Mouse (Mus musculus): Measurements from ENCODE around the gene Gtf2e1.

Gene Gtf2e1

DNA sequence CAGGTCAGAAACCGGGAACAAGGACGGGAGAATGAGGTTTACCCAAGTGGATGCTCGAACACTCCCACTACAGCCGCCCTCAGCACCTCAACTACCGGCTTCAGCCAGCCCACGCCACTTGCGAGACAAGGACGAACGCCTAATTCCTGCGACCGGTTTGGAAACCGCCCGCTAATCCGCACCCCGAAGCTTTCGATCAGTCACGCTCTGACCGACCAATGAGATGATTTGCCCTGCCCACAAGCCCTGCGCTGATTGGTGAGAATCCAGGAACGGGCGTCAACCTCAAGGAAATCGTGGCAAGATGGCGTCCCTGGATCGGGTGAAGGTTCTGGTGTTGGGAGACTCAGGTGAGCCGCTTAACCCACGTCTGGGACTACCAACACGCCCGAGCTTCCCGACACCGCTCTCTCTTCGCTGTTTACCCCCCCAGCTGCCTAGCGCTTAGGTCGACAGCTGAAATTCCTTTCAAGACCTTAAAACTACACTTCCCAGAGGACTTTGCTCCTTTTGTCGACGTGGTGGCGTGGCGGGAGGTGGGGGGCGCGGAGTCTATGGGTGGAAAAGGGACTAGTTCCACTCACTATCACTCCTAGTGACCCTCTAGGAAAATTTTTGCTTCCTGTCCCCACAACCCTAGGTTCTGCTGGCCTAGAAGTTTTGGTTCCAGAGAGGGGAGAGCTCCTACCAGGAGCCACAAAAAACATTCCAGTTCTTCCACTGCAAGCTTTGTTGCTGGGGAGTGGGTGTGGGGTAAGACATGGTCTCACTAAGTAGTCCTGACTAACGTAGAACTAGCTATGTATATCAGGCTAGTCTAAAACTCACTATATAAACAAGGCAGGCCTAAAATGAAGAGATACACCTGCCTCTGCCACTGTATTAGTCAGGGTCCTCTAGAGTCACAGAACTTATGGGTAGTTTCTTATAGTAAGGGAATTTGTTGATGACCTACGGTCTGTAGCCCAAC lies at the start of gene Gtf2e1, which contains the start of gene Rabl3:
Gene Gtf2e1, minus strand, starts transcription at position 179 of the 970 bp plus-strand sequence.
Gene Rabl3, plus strand, starts transcription at position 275 of the 970 bp plus-strand sequence.
- DNase-seq (ENCODE audit: low spot score in 2 of 2) = peak; percentile 99 to 100

DNA sequence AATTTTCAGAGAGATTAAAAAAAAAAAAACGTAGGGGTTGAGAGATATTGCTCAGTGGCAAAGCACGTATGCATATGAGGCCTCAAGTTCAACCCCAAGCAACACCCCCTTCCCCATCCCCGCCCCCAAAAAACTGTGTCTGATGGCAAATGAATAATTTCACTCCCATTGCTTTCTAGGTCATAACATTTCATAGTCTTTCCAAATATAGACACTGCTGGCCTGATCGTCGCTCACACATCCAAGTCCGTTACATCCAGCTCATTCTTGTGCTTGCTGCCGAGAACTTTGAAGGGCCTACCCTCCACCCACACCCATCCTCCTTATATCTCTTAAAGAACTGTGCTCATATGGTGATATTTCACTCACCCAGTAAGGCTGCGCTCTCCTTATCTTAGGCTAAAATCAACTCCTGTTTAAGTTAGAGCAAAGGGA lies 45.6 kb upstream of the Gtf2e1 start:
- peak in 1 of 2 experiments; percentile 48 for DNase-seq (ENCODE audit: low spot score in 2 of 2)

DNA sequence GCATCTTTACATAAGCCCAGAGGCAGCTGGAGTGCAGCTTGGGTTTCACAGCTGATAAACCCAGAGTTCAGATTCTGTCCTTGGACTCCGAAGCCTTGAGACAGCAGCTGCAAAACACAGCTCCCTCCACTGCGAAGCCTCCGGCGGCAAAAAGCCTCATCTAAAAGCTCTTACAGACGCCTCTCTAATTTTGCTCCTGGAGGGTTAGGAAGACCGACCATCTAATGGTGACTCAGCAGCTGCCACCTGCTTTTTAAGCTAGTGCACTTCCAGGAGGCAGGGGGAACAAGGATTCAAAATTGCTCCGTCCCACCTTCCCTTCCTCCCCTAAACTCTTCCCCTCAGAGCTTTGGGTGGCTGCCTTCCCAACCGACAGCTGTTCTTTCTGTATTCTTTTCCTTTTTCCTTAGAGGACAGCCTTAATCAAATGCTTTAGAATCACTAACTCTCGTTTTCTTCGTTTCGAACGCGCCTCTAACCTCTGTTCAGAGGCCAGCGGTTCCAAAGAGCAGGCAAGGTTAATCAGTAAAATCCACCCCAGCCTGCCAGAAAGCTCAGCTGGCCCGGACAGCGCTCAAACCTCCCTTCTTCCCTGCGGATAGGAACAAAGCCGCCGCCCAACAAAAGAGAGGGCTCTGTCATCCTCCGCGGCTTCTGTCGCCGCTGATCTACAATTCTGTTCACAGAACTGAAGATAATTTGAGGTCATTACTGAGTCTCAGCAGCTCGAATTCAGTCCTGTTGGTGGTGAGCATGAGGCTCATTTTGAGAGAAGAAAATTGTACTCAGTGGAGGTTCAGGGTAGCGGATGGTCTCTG lies 44.8 kb upstream of the Gtf2e1 start:
- peak; percentile 68 to 78 for DNase-seq (ENCODE audit: low spot score in 2 of 2)

DNA sequence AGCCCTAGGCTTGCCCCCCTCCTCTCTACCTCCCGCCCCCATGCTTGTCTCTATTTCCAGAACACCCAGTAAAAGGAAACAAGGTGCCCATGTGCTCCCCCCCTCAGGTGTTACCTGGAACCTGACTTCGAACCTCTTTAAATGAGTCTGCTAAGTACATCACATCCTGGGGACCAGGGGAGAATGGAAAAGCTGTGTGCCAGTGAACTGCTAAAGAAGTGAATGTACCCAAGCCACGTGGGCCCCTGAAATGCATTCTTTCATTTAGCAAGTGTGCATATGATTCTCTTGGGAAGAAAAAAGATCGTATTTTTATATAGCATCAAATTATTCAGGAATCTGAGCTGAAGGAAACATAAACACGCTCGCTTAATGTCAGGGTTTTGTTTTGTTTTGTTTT lies 44.2 kb upstream of the Gtf2e1 start:
- DNase-seq (ENCODE audit: low spot score in 2 of 2) = peak; percentile 44 to 57

DNA sequence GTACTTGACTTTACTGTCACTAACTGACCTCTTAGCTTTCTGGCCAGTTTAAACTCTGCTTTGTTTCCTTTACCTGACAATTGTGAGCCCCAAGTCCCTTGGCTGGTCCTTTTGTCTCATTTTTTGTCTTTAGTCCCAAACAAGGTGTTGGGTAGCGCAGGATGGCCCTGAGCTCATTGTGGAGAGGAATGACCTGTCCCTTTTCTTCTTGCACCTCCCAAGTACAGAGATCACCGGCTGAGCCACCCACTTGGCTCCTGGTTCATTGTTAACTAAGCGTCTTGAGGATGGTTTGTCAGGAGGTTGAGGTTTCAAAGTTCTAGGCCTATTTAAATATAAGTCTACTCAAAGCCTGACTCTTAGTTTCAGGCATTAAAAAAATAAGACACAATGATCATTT lies 43.7 kb upstream of the Gtf2e1 start:
- DNase-seq (ENCODE audit: low spot score in 2 of 2) = no peak

DNA sequence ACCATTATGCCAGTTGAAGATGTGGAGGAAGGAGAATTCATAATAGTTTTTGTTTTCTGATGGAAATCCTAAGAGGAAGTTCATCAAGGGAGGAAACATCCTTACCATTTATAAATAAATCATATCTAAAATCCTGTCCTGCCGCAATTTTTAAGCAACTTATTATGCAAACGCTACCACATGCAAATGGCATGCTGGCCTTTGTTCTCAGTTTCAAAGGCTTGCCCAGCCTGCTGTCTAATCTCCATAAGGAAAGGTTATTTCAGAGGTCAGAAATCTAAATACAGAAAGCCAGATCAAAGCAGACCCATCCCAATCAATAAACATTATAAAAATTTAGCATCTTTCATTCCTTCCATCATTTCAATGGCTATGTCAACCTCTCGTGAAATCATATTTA lies 42.3 kb upstream of the Gtf2e1 start:
- no peak for DNase-seq (ENCODE audit: low spot score in 2 of 2)

DNA sequence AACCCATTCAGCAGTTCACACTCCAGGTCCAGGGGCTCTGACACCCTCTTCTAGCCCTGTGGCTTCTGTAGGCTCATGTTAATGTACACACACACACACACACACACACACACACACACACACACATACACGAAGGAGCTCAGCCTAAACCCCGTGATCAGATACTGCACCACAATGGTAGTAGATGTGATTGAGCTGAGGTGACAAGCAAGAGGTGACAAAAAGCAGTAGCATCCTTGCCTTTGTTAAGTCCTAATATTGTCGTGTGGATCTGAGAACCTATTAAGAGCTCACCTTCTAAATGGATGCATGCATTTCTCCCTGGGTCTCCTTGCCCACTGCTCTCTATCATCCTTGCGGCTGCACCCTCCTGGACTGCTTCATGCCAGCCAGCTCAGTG lies 41.1 kb upstream of the Gtf2e1 start:
- no peak for DNase-seq (ENCODE audit: low spot score in 2 of 2)

DNA sequence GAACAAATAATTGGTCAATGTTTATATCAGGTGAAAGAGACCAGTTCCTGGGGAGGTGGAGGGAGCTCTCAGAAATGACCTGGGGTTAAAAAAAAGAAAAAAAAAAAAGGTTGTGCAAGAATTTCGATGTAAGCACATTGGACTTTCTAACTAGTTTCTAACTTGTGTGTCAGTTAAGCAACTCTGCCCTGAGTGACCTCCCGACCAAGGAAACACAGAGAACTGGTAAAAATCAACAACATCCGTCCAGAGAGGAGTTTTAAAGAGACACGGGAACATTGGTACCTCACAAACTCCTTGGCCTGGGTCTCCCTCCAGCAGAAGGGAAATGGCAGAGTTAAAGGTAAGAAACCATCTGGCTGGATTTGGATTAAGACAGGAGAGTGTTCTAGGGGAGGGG lies 40.4 kb upstream of the Gtf2e1 start, which contains the start of gene Hgd:
Gene Hgd, plus strand, starts transcription at position 160 of the 400 bp plus-strand sequence.
- no peak for DNase-seq (ENCODE audit: low spot score in 2 of 2)

DNA sequence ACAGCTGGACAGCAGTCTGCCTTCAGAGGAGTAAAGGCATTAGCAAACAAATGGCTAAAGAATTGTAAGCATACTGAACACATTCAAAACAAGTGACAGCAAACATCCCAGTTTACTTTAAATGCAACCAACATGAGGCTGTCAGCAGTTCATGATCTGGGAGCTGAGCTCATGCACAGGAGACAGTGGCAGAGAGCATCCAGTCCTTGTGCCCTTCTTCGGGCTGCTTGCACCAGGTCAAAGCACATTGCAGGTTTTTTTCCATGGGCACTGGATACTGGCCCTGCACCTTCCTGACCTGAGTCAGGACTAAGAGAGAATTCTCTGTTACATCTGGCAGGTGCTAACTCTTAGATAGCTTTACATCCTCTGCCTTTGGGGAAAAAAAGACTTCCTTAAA lies 40.0 kb upstream of the Gtf2e1 start:
- DNase-seq (ENCODE audit: low spot score in 2 of 2) = no peak

DNA sequence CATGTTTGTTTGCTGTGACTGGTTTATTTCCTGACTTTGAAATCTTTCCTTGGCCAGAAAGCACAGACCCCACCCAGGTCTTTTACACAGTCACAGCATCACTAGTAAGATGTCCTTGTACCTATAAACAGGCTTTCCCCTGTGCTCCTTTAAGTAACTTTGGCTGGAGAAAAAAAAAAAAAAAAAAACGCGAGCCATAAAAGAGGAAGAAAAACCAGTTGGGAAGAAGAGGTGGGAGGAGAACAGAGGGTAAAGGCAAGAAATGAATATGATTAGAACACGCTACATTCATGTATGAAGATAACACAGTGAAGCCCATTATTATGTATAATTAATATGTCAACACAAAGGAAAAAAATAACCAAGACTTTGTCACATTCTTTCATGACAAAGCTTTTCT lies 35.7 kb upstream of the Gtf2e1 start:
- no peak for DNase-seq (ENCODE audit: low spot score in 2 of 2)

DNA sequence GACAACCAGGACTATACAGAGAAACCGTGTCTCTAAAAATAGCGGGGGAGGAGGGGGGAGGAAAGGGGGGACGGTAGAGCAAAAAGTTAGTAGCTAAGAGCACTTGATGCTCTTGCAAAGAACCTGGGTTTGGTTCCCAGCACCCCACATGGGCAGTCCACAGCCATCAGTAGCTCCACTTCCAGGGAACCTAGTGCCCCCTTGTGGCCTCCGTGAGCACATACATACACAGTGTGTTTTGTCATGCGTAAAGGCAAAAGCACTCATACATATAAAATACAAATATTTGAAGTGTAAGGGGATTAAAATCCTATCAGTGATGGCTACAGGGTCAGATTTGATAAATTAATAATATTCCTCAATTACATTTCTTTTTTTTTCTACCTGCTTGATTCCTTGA lies 33.5 kb upstream of the Gtf2e1 start:
- no peak for DNase-seq (ENCODE audit: low spot score in 2 of 2)

DNA sequence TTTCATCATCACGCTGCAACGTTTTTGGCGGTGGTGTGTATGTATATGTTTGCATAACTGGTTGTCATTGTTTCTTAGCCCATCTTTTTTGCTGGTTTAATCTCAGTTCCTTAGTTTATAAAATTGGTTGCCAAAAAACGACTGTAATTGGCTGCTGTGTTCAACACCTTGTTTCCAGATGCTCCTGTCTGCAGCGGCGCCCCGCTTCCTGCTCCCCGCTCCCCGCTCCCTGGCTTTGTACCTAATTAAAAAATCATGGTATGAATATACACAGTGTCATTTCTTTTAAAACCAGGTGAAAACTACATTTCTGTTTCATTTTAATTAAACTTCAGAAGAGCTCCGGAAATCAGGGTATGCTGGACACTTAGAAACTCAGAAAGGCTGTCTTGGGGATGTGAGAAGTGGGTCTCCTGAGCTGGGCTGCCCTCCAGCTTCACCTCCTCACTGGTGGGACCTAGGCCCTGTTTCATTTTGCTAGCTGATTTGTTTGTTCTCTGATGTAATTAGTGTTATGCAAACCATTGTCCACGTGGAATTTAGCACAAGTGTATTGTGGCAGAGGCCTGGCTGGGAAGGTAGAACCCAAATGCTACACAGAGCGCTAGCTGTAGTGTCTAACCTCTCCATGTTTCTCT lies 32.6 kb upstream of the Gtf2e1 start:
- no peak for DNase-seq (ENCODE audit: low spot score in 2 of 2)

DNA sequence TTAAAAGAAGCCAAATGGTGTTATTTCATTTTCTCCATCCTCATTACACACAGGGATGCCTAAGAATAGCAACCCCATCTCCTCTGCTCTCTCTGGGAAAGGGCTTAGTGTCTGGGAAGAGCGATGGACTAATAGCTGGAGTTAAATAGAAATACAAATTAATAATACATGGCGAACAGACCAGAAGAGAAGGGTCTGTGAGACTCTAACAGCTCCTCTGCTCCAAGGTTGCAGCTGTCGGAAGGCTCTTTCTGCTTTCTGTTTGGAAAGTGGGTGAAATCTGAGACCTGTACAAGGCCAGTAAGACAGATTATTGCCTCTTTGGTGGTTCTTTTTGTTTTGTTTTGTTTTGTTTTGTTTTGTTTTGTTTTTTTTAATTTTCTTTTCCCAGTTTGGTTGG lies 32.0 kb upstream of the Gtf2e1 start:
- DNase-seq (ENCODE audit: low spot score in 2 of 2) = no peak

DNA sequence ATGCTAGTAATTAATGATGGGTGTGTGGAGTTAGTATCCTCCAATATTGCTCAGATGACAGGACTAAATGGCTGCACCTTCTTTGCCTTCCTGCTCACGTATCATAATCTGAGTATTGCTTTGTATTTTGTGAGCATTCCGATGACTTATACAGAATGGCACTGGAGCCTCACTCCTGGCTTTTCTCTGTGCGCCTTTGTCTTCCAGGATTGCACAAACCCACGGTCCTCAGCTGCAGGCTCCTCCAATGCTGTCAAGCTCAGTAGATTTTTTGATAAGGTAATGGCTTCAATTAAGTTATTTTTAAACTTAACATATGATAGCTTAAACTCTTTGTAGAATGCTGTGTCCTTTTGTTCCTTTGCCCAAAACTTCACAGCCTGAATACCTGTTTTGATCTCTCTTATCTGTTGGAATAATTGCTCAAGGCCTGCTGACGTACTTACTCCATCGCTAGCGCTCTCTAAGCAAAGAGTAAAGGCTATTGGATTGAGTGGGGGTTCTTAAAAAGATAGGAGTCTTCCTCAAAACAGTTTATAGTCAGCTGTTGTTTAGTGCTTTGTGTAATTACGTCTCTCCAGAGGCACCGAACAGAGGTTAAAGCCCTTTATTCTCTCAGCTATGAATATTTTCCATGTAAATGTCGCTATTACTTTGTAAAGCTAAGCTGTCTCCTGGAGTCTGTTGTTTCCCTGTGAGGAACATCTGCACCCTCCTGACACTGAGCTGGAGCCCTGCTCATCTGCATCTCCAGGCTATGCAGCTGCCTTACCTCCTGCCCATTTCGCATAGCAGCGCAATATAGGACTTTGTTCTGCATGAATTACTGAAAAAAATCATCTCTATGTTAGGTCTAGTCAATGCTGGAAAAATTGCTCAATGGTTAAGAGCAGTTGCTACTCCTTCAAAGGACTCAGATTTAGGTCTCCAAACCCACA lies 27.8 kb upstream of the Gtf2e1 start:
- no peak for DNase-seq (ENCODE audit: low spot score in 2 of 2)

DNA sequence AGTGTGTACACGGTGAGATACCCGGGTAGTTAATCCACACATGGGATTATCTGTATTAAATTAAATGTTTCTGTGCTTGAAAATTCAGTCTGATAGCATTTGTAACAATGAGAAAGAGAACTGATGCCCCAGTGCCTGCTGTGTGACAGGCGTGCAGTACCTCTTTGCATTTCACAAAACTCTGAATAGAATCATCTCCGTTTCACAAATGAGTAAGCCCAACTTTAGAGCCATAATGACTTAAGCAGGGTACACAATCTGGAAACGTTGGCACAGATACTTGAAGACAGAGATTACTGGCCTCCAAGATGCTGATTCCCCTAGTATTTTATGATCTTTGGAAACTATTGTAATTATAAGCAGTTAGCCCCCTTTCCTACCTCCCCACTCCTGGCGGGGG lies 26.5 kb upstream of the Gtf2e1 start:
- no peak for DNase-seq (ENCODE audit: low spot score in 2 of 2)

DNA sequence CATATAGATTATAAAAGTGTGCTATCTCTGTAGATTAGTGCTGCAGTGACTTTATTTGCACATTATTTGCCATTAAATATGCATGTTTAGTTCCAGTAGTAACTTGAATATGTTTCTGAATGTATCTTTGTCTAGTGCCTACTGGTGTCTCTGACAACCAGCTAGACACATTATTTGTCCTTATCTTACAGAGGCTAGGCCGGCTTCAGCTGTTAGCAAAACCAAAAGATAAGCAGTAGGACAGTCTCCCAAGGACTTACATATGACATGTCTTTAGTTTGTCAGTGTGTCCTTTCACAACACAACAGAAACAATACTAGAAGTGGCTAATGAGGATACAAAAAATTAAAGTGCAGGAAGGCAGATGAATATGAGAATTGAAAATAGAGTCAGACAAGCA lies 25.5 kb upstream of the Gtf2e1 start:
- no peak for DNase-seq (ENCODE audit: low spot score in 2 of 2)

DNA sequence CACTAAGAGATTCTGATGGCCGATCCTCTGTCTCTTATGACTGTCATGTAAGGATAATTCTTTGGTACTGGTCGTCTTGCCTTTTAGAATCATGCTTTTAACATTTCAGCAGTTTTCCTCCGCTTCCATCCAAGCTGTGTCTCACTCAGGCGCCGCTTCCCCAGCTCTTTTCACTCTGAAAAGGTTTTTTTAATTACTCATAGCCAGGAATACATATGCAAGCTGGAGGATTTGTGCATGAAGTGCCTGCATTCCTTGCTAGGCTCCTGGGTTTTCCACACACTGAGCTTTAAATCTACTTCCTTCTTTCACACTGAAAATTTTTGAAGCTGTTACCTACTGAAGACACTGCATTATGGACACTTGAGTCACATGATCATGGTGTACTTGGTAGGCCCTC lies 23.4 kb upstream of the Gtf2e1 start:
- peak; percentile 43 to 54 for DNase-seq (ENCODE audit: low spot score in 2 of 2)

DNA sequence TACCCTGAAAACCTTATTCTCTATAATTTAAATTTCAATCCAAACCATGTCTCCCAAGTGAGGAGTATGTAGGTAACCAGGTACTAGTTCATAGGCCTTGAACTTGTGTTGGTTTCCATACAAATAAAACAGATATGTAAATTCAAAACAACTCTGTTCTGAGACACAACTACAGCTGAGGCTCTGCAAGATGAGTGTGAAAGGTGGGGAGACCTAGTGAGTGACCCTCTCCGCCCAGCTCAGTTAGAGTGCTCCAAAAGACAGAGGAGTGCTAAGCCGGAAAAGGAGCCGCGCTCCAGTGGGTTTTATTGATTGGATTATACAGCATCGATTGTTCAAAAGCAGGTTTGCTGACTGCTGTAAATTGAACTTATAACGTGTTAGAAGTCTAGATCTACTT lies 22.8 kb upstream of the Gtf2e1 start:
- no peak for DNase-seq (ENCODE audit: low spot score in 2 of 2)

DNA sequence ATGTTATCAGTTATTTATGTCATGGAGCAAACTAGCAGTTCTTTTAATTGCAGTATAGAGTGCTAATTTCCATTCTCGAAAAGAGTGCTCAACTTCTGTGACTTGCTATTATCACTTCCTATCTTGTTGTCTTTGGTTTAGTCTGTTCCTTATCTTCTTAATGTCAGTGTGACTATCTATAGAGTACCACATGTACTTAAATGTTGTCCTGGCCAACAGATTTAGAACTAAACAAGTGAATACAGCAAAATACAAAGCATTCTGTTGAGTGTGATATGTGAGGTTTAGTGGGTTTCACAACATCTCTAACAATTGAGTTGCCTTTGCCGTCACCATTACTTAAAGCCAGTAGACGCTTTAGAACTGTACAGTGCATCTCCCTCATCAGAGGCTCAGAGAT lies 13.2 kb upstream of the Gtf2e1 start:
- DNase-seq (ENCODE audit: low spot score in 2 of 2) = no peak

DNA sequence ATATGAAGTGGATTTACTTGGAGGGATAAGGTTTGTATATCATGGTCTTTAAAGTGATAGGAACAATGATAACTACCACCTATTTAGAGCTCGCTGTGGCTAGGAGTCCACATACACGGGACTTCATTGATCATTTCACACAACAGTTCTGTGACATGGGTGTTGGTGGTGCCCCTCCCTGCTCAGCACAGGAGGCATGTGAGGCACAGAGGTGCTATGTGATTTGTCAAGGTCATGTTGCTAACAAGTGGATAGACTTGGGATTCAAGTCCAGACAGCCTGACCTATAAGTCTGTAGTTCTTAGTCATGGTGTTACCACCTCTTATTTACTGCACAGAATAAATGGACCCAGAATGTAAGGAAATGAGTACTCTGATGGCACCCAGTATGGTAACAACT lies 11.4 kb upstream of the Gtf2e1 start:
- no peak for DNase-seq (ENCODE audit: low spot score in 2 of 2)

DNA sequence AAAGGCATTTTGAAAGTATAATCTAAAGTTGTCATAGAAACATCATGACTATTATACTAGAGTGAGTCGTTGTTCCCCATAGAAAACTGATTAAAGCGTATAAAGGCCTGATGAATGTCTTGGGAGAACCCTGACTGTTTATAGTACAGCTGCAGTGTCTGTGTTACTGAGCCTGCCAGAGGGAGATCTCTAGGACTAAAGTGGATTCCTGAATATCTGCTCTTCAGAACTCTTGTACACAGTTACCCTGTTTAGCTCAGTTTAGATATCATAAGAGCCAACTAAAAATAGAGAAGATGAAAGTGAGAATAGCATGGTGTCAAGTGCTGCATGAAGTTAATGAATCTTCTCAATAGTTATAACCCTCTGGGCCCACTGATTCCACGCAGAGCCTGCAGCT lies 10.7 kb upstream of the Gtf2e1 start:
- DNase-seq (ENCODE audit: low spot score in 2 of 2) = no peak
